Mouse (Mus musculus): ENCODE results near the gene Tdrkh. TPM values are rescaled to one million over a fixed set of nuclear protein-coding genes. Genes with fewer than 3 reads are reported as not detected.

Tdrkh gene
- total and polyA plus RNA-seq, 3 experiments = not detected

DNA sequence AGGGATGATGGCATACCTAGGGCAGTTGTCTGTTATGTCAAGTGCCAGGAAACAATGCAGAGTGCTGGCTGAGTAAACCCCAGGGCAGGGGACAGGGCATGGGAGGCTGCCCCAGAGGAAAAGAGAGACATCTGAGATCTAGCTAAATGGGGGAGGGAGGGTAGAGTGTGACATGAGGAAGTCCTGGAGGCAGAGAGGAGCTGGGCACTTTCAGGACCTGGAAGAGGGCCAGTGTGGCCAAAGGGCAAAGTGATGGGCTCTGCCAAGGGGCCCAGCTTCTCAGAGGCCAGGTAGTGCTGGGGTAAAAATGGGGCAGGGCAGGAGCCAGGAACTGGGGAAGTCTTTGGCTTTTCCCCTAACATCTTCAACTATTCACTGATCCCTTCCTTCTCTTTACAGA is 38.4 kb upstream of the Tdrkh start:
- no peaks in the 10 kb centered on the region for H3K9me3 ChIP-seq (replicated peaks; ENCODE audit: low read length)
- H3K27ac ChIP-seq (ENCODE audit: insufficient read depth, low read depth) = no peak overlapping the region
- H3K27me3 ChIP-seq (replicated peaks) = no peaks in the 10 kb centered on the region
- no peaks in the 10 kb centered on the region for H3K79me2 ChIP-seq (replicated peaks; ENCODE audit: control insufficient read depth, extremely low read depth, insufficient read depth, poor library complexity, severe bottlenecking)
- no peak for TF ChIP-seq MAZ (IDR thresholded peaks at IDR 0.05; ENCODE audit: low read depth, low read length)
- DNase-seq (ENCODE audit: extremely low read depth) = no peak
- no peak overlapping the region for H3K9ac ChIP-seq (ENCODE audit: insufficient read depth, low read depth)
- no peak overlapping the region for H3K4me3 ChIP-seq (replicated peaks in 1 of 3; ENCODE audit: low read depth in 2 of 3, low read length in 2 of 3, poor library complexity in 1 of 3)
- H3K36me3 ChIP-seq (replicated peaks in 1 of 2; ENCODE audit: control insufficient read depth in 1 of 2, insufficient read depth in 1 of 2, low read length in 1 of 2) = no peaks in the 10 kb centered on the region
- dilution Hi-C loops (cut with MboI; ENCODE audit: extremely low pct_ligation_motif_present, extremely low pct_unique_long_range_greater_than_20kb, low sequenced_read_pairs) (no loop called here), in situ Hi-C loops (cut with MboI; ENCODE audit: low pct_ligation_motif_present, low pct_unique_long_range_greater_than_20kb, low sequenced_read_pairs) (loop anchor here (5.0 kb wide), 1 partner anchor 53 kb away; no protein-coding TSS in a partner anchor)
- no peak overlapping the region for H3K4me2 ChIP-seq (ENCODE audit: insufficient read depth, low read depth, poor library complexity, severe bottlenecking)
- H3K4me1 ChIP-seq (ENCODE audit: control insufficient read depth in 1 of 2, insufficient read depth in 2 of 2) = peaks cover 24 to 69% of the 10 kb centered on the region in 2 experiments

GRCm38 (mm10) chr3:94375146-94375545 is 37.9 kb upstream of the Tdrkh start:
- no peak overlapping the region for H3K27ac ChIP-seq (ENCODE audit: insufficient read depth, low read depth)
- peaks cover 25 to 72% of the 10 kb centered on the region in 2 experiments for H3K4me1 ChIP-seq (ENCODE audit: control insufficient read depth in 1 of 2, insufficient read depth in 2 of 2)
- in situ Hi-C loops (cut with MboI; ENCODE audit: low pct_ligation_motif_present, low pct_unique_long_range_greater_than_20kb, low sequenced_read_pairs) = loop anchor here (5.0 kb wide), 1 partner anchor 52 kb away; no protein-coding TSS in a partner anchor
- no peaks in the 10 kb centered on the region for H3K79me2 ChIP-seq (replicated peaks; ENCODE audit: control insufficient read depth, extremely low read depth, insufficient read depth, poor library complexity, severe bottlenecking)
- H3K4me2 ChIP-seq (ENCODE audit: insufficient read depth, low read depth, poor library complexity, severe bottlenecking) = no peak overlapping the region
- no peak for DNase-seq (ENCODE audit: extremely low read depth)
- no peaks in the 10 kb centered on the region for H3K36me3 ChIP-seq (replicated peaks in 1 of 2; ENCODE audit: control insufficient read depth in 1 of 2, insufficient read depth in 1 of 2, low read length in 1 of 2)
- H3K9ac ChIP-seq (ENCODE audit: insufficient read depth, low read depth) = no peak overlapping the region
- no peaks in the 10 kb centered on the region for H3K9me3 ChIP-seq (replicated peaks; ENCODE audit: low read length)
- no peaks in the 10 kb centered on the region for H3K27me3 ChIP-seq (replicated peaks)
- no peak for TF ChIP-seq CTCF (conservative IDR thresholded peaks at IDR 0.05 in 1 of 2, IDR thresholded peaks at IDR 0.05 in 1 of 2; ENCODE audit: low read depth in 2 of 2, low read length in 2 of 2)
- no peak for TF ChIP-seq MYC (IDR thresholded peaks at IDR 0.05; ENCODE audit: low read depth, low read length)
- TF ChIP-seq MEF2A (IDR thresholded peaks at IDR 0.05; ENCODE audit: borderline replicate concordance, low read depth, low read length) = no peak
- no peak for TF ChIP-seq CHD2 (IDR thresholded peaks at IDR 0.05; ENCODE audit: low read length)
- TF ChIP-seq ZNF384 (IDR thresholded peaks at IDR 0.05; ENCODE audit: low read depth, low read length) = peak; percentile 95
- TF ChIP-seq GABPA (IDR thresholded peaks at IDR 0.05; ENCODE audit: insufficient replicate concordance, low read depth, low read length) = no peak
- no peak for TF ChIP-seq SMC3 (IDR thresholded peaks at IDR 0.05; ENCODE audit: low read depth, low read length)
- TF ChIP-seq TCF12 (IDR thresholded peaks at IDR 0.05; ENCODE audit: low read depth, low read length) = no peak
- TF ChIP-seq POLR2AphosphoS2 (IDR thresholded peaks at IDR 0.05; ENCODE audit: low read depth, low read length) = no peak
- TF ChIP-seq EP300 (IDR thresholded peaks at IDR 0.05; ENCODE audit: low read length) = peak; percentile 42; the same call in 1 of the 2 replicates
- TF ChIP-seq USF2 (conservative IDR thresholded peaks at IDR 0.05; ENCODE audit: low read depth, low read length) = no peak
- no peak for TF ChIP-seq JUN (IDR thresholded peaks at IDR 0.05; ENCODE audit: insufficient read depth, low read depth, low read length)
- TF ChIP-seq ZMIZ1 (IDR thresholded peaks at IDR 0.05; ENCODE audit: low read depth, low read length) = no peak
- TF ChIP-seq HCFC1 (IDR thresholded peaks at IDR 0.05; ENCODE audit: low read depth, low read length) = no peak
- no peak for TF ChIP-seq SIN3A (IDR thresholded peaks at IDR 0.05; ENCODE audit: low read length)
- TF ChIP-seq RCOR1 (conservative IDR thresholded peaks at IDR 0.05; ENCODE audit: low read depth, low read length) = no peak
- no peak for TF ChIP-seq USF1 (IDR thresholded peaks at IDR 0.05; ENCODE audit: low read depth, low read length)
- TF ChIP-seq UBTF (IDR thresholded peaks at IDR 0.05; ENCODE audit: low read depth, low read length) = no peak
- no peak for TF ChIP-seq POLR2A (IDR thresholded peaks at IDR 0.05; ENCODE audit: low read depth, low read length)
- TF ChIP-seq PAX5 (IDR thresholded peaks at IDR 0.05; ENCODE audit: low read length) = no peak
- no peak; the same call in 1 of the 2 replicates for TF ChIP-seq ETS1 (conservative IDR thresholded peaks at IDR 0.05; ENCODE audit: low read depth, low read length)
- TF ChIP-seq IRF4 (IDR thresholded peaks at IDR 0.05; ENCODE audit: low read depth, low read length) = peak; percentile 83
- dilution Hi-C loops (cut with MboI; ENCODE audit: extremely low pct_ligation_motif_present, extremely low pct_unique_long_range_greater_than_20kb, low sequenced_read_pairs) = no loop called here
- H3K4me3 ChIP-seq (replicated peaks in 1 of 3; ENCODE audit: low read depth in 2 of 3, low read length in 2 of 3, poor library complexity in 1 of 3) = no peak overlapping the region
